Mouse (Mus musculus): ENCODE measurements around the gene Rbm24.

DNA sequence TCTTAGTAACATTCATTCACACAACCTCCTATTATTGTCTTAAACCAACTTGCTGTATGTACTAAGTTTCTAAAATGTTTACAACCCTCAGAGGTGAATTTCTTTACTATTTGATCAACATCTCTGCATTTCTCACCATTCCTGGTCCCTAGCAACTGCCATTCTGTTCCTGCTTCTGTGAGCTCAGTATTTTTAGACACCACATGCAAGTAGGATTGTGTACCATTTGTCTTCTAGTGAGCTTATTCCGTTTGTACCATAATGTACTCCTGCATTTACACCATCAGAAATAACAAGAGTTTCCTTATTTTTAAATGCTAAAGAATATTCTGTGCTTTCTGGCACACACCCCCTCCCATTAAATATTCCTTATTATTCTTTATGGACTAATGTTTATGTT is 26.6 kb upstream of the Rbm24 start:
- TF ChIP-seq POLR2A (IDR thresholded peaks at IDR 0.05; ENCODE audit: insufficient read depth, low read depth, low read length): no peak
- TF ChIP-seq CTCF (IDR thresholded peaks at IDR 0.05; ENCODE audit: insufficient read depth, low read depth, low read length): no peak

Data from olfactory bulb, adult 2 months (tissue).